Mouse (Mus musculus): ENCODE measurements at regions not wholly inside any gene's neighbourhood (a gene's known extent, or its start where the extent isn't known, plus 50 kb on each side); places are given as distances from the start of the nearest gene placed in this dataset.

DNA sequence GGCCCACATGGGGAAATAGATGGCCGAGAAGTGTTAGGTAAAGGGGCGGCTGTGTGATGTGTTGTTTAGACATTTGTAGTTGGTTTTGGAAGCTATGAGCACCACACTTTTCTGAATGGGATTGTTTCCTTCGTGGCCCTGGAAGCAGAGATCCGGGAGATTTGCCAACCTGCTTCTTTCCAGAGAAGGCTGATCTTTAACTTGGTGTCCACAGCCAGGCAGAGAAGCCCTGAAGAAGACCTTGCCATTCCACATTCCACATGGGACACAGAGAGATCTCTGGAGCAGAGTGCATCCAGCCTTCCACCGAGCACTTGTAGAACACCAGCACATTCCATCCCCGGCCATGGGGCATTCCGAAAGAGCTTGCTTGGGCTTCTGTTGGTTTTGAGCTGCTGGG lies 70.2 kb downstream of the Bod1 start:
- TF ChIP-seq CTCF (IDR thresholded peaks at IDR 0.05) = no peak
- TF ChIP-seq POLR2A (IDR thresholded peaks at IDR 0.05; ENCODE audit: insufficient read depth, low read depth, low read length) = no peak
